Mouse (Mus musculus) small intestine, adult 2 months (tissue): ENCODE results near the gene Nav1. TPM values are rescaled to one million over a fixed set of nuclear protein-coding genes. Genes with fewer than 3 reads are reported as not detected.

Source experiments
- H3K27ac ChIP-seq: fragments of 200-500 bp; 2 replicates; pipeline ENCODE4 v1.5.1; 2012; ENCODE audit warnings: low read depth, low read length, control low read depth, inconsistent platforms; ENCODE audit not compliant: insufficient read depth
- H3K27me3 ChIP-seq: fragments of 200-500 bp; 2 replicates; pipeline ENCODE4 v1.6.1; 2012; ENCODE audit warnings: mild to moderate bottlenecking, moderate library complexity, low read length, inconsistent platforms; ENCODE audit not compliant: control insufficient read depth, insufficient read depth
- H3K36me3 ChIP-seq: fragments of 200-500 bp; 2 replicates; pipeline ENCODE4 v1.6.1; 2012; ENCODE audit warnings: mild to moderate bottlenecking, low read length, control low read depth, inconsistent platforms; ENCODE audit not compliant: control insufficient read depth, insufficient read depth
- H3K4me1 ChIP-seq: fragments of 200-500 bp; 2 replicates; pipeline ENCODE4 v1.6.1; 2012; ENCODE audit warnings: low read length, inconsistent platforms, mixed read lengths; ENCODE audit not compliant: control insufficient read depth, insufficient read depth, insufficient read length
- H3K4me3 ChIP-seq: fragments of 200-500 bp; 2 replicates; pipeline ENCODE4 v1.5.1; 2012; ENCODE audit warnings: low read depth, mild to moderate bottlenecking, control low read depth, inconsistent platforms, low read length, moderate library complexity
- CTCF ChIP-seq: fragments of 200-500 bp; IDR thresholded peaks from 2 replicates; pipeline ENCODE4 v1.5.1; 2012; ENCODE audit warnings: low read depth, mild to moderate bottlenecking, control low read depth, inconsistent platforms, low read length, moderate library complexity, mixed read lengths; ENCODE audit not compliant: insufficient replicate concordance, insufficient read length; ENCODE audit errors: extremely low read depth
- POLR2A ChIP-seq: fragments of 200-500 bp; IDR thresholded peaks from 2 replicates; pipeline ENCODE4 v1.6.1; 2012; ENCODE audit warnings: low read depth, mild to moderate bottlenecking, control low read depth, inconsistent platforms, low read length, moderate library complexity
- WGBS: fragments of 180-500 bp; shearing (Covaris S2); methylation state at CpG from one replicate; pipeline ENCODE4 v1.1.7; 2018; 5-methylcytosine and 5-hydroxymethylcytosine counted together
- polyA plus RNA-seq: library from polyadenylated mRNA; depleted of rRNA; stranded (reverse); fragments of >200 nt; gene quantifications from 2 replicates; pipeline ENCODE4 v1.2.3, GENCODE M21; 2012

The Nav1 gene
- polyA plus RNA-seq, 1 experiment = 6.2 TPM

GRCm38 (mm10) chr1:135588973-135589372 lies 18.1 kb downstream of the Nav1 start:
- 56% methylated on average over 3 of the region's 3 CpGs for WGBS
- H3K4me1 ChIP-seq = peaks cover 7% of the 10 kb centered on the region
- peaks cover 20% of the 10 kb centered on the region for H3K27me3 ChIP-seq
- no peak overlapping the region for H3K27ac ChIP-seq
- no peaks in the 10 kb centered on the region for H3K36me3 ChIP-seq
- TF ChIP-seq POLR2A (no peak), CTCF (no peak)
- no peak overlapping the region for H3K4me3 ChIP-seq

DNA sequence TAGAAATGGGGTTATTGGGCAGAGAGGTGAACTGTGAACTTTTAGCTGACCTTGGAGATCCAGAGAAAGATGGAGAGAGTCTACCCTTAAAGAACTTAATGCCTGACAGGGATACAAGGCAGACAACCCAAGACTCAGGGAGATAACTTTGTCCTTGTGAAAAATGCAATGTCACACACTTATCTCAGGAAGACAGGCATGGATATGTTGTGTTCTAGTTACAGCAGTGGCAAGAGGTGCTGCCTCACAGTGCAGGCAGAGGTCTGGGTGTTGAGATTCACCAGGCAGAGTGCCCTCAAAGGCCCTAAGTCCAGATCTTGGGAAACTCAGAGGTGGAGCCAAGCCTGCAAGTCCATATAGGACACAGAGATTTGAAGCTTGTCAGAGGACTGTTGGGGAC lies 20.2 kb downstream of the Nav1 start:
- TF ChIP-seq CTCF = no peak
- TF ChIP-seq POLR2A = no peak
- Histone ChIP-seq H3K4me3 (no peak overlapping the region), H3K27me3 (peaks cover 20% of the 10 kb centered on the region), H3K4me1 (peaks cover 7% of the 10 kb centered on the region), H3K27ac (no peak overlapping the region), H3K36me3 (no peaks in the 10 kb centered on the region)

GRCm38 (mm10) chr1:135585573-135585972 lies 21.5 kb downstream of the Nav1 start:
- no peak for TF ChIP-seq POLR2A
- no peak for TF ChIP-seq CTCF
- under 1% methylated on average over 18 of the region's 19 CpGs for WGBS
- H3K27ac ChIP-seq = no peak overlapping the region
- H3K4me3 ChIP-seq = peak overlapping the region; percentile 62
- peaks cover 20% of the 10 kb centered on the region for H3K27me3 ChIP-seq
- H3K4me1 ChIP-seq = peaks cover 7% of the 10 kb centered on the region
- no peaks in the 10 kb centered on the region for H3K36me3 ChIP-seq

GRCm38 (mm10) chr1:135584587-135585541 lies 22.2 kb downstream of the Nav1 start:
- no peak for TF ChIP-seq CTCF
- TF ChIP-seq POLR2A = no peak
- 8% methylated on average over 68 of the region's 73 CpGs for WGBS
- no peak overlapping the region for H3K27ac ChIP-seq
- no peaks in the 10 kb centered on the region for H3K36me3 ChIP-seq
- peaks cover 7% of the 10 kb centered on the region for H3K4me1 ChIP-seq
- peak overlapping the region; percentile 62 for H3K4me3 ChIP-seq
- peaks cover 20% of the 10 kb centered on the region for H3K27me3 ChIP-seq

GRCm38 (mm10) chr1:135583678-135584515 lies 23.2 kb downstream of the Nav1 start:
- peaks cover 7% of the 10 kb centered on the region for H3K4me1 ChIP-seq
- no peaks in the 10 kb centered on the region for H3K36me3 ChIP-seq
- no peak overlapping the region for H3K27ac ChIP-seq
- H3K4me3 ChIP-seq = peak overlapping the region; percentile 62
- TF ChIP-seq POLR2A (no peak), CTCF (no peak)
- 31% methylated on average over 21 of the region's 21 CpGs for WGBS
- H3K27me3 ChIP-seq = peaks cover 20% of the 10 kb centered on the region

DNA sequence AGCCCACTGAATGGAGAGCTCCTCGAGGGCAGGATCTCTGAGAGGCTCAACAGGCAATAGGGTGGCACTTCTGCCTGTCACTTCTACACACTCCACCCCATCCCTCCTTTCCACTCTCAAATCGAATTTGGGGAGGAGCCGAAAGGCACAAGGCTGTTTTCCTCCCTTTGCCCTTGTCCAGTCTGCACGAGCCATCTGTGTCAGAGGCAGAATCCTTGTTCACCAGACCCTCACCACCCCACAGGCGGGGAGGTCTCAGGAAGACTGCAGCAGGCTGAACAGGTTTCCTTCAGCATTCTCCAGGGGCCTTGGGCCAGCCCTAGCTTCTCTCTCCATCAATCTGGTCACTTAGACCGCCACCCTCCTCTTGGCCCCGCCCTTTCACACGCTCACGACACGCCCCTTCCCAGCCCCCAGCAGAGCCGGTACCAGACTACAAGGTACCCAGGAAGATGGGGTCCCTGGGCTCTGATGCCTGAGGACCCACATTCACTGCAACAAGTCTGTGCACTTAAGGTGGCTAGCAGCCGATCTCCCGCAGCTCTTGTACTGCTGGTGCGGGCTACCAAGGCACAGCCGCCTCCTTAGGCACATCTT lies 23.9 kb downstream of the Nav1 start:
- Histone ChIP-seq H3K27me3 (peaks cover 20% of the 10 kb centered on the region), H3K4me1 (peaks cover 7% of the 10 kb centered on the region), H3K4me3 (peak overlapping the region; percentile 28), H3K27ac (no peak overlapping the region), H3K36me3 (no peaks in the 10 kb centered on the region)
- WGBS = 29% methylated on average over 15 of the region's 15 CpGs
- TF ChIP-seq POLR2A = no peak
- TF ChIP-seq CTCF = no peak

- peaks cover 19% of the 10 kb centered on the region for H3K27me3 ChIP-seq
- TF ChIP-seq CTCF (no peak), POLR2A (no peak)
- WGBS = 38% methylated on average over 8 of the region's 8 CpGs
- H3K36me3 ChIP-seq = no peaks in the 10 kb centered on the region
- H3K4me1 ChIP-seq = peaks cover 7% of the 10 kb centered on the region
- no peak overlapping the region for H3K4me3 ChIP-seq
- no peak overlapping the region for H3K27ac ChIP-seq
These were observed 26.1 kb downstream of the Nav1 start for GRCm38 (mm10) chr1:135581001-135581400.
